Mouse (Mus musculus) 416B (cell line): ENCODE measurements around the gene Slit1.

Experiments used
- DNase-seq: peaks from one replicate; pipeline ENCODE4 v3.0.0; 2011; ENCODE audit warnings: low read depth

The Slit1 gene

DNA sequence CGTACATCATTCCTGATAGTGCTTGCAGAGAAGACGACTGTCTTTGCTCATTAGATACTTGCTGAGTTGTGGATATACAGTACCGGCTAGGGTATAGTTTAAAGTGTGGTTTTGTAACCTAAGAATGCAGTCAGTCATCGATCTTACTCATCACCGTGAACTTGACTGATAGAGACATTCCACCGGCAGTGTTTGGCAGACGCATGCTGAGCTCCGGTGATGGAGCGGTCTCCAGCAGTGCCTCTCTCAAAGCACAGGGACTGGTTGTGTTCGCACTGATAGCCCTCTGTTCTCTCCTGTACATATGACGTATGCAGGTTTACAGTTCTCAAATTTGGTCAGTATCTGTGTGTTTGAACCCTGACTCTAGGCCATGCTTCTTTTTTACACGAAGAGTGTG, 151.7 kb downstream of the Slit1 start:
- DNase-seq: peak; percentile 6

- no peak for DNase-seq
These were observed 153.8 kb downstream of the Slit1 start for GRCm38 (mm10) chr19:41589681-41590080.

- DNase-seq: no peak
These were observed 154.4 kb downstream of the Slit1 start for GRCm38 (mm10) chr19:41589026-41589425.

DNA sequence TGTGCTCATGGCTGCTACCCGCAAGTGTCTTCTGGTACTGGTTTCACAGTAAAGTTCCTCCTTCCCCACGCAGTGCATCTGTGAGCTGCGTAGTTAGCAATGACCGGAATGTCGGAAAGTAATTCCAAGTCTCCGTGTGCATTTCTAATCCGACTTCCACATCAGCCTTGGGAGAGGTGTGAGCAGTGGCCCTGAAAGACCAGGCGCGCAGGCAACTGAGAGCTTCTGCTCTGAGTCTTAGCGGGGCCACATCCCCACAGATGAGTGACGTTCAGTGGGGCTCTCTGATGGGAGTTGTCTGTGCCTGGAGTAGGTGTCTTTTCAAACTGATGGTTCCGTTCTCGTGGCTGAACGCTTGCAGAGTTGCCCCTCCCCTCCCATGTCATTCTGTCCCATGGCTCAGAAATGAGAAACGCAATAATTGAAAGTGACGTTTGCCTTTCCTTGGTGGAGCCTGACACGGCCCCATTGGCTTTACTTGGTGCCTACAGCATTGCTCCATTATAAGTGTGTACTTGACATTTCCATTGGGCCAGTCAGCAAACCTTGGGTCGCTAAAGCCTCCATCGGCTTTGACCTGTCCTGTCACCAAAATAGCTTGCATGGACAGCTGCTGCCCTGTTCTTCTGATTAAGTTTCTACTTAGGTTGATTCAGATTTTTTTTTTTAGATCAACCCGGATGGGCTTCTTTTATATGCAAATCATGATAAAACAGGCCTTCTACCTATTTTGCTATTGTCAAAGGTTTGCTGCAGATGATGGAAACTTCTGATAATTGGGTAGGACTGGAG, 155.8 kb downstream of the Slit1 start:
- no peak for DNase-seq

DNA sequence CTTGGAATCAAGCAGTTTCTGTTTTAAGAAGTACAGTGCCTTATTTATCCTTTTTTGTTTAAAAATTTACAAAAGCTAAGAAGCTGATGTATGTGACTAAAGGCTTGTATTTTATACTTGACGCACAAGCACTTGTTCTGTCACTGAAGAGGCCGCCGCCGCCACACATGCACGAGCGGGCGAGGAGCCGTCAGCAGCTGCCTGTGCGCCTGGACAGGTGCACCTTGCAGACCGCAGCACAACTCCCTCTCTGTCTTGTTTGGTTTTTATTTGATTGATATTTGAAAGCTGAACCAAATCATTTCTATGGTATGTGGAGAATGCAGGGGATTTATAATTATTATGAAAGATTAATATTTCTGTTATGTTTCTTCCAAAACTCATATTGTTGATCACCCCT, 156.7 kb downstream of the Slit1 start:
- DNase-seq: no peak

DNA sequence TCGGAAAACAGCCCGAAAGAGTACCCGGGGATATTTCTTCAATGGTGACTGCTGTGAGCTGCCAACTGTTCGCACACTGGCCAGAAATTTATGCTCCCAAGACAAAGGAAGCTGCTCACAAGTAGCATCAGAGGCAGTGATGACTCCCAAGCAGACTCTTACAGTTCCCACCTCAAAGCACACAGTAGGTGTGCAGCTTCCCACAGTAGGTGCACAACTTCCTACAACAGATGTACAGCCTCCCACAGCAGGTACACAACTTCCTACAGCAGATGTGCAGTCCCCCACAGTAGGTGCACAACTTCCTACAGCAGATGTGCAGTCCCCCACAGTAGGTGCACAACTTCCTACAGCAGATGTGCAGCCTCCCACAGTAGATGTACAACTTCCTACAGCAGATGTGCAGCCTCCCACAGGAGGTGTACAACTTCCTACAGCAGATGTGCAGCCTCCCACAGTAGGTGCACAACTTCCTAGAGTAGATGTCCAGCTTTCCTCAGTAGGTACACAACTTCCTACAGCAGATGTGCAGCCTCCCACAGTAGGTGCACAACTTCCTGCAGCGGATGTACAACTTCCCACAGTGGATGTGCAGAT, 160.4 kb downstream of the Slit1 start:
- DNase-seq: no peak

DNA sequence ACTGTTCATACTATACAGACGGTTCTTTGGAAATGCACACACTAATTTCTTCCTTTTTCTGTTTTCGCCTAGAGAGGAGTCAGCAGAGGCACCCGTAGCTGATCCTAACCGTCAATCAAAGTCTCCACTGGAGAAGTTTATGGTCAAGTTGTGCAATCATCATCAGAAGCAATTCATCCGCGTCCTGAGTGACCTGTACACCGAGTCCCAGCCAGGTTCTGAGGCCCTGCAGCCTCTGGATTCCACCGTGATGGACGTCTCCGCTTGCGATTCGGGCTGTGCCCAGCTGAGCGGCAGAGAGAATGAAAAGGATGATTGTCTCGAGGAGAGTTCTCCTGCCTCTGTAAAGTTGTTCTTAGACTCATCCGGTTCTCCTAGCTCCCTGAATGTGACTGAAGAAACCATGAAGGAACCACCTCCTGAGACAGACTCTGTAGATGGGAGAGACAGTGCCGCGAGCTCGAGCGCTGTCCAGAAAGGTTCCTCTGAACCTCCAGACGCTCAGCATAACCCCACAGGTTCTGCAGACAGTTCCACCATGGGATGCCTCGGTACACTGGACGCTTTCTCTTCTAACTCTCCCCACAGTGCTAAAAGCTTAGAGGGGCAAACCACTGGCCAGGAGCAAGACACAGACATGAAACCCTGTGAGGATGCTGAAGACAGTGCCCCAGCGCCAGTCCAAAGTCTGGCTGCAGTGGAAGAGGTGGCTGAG, 161.6 kb downstream of the Slit1 start, which contains the start of gene Gm340:
Gene Gm340, plus strand, starts transcription at position 665 of the 715 bp plus-strand sequence.
- no peak for DNase-seq

- DNase-seq: peak; percentile 35
These were observed 164.0 kb downstream of the Slit1 start for GRCm38 (mm10) chr19:41579311-41579920.

GRCm38 (mm10) chr19:41577576-41577975, 165.9 kb downstream of the Slit1 start:
- DNase-seq: no peak

DNA sequence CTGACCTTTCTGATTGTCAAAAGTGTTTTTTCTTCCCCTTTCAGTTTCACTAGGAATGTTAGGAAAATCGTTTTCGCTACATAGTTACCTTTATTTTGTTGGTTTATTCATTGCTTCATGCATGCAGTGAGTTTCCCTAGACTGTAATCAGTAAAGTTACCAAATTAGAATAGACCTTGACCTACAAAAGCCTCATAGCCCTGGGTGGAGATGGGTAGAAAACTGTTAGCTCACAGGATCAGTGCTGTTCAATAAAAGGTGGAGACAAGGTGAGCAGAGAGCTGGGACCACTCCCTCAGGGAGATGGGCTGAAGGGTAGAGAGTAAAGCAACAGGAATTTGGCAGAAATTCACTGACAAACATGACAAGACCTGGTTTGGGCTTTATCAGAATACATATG, 169.8 kb downstream of the Slit1 start:
- no peak for DNase-seq

- no peak for DNase-seq
These were observed 174.7 kb downstream of the Slit1 start for GRCm38 (mm10) chr19:41568791-41569190.

- no peak for DNase-seq
These were observed 182.6 kb downstream of the Slit1 start for GRCm38 (mm10) chr19:41560856-41561255.

DNA sequence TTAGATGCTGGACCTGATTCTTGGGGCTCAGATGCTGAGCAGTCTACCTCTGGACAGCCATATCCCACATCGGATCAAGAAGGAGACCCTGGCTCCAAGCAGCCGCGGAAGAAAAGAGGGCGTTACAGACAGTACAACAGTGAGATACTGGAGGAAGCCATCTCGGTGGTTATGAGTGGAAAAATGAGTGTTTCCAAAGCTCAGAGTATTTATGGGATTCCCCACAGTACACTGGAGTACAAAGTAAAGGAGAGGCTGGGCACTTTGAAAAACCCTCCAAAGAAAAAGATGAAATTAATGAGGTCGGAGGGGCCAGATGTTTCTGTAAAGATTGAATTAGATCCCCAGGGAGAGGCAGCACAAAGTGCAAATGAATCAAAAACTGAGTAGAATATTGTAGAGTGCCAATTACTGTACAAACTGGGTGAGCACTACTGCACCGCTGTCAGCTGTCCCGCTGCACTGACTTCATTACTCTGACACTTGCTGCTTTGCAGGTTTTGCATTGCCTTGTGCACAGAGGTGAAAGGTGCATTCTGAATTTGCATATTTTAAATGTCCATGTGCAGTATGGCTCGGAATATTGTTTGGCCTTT, 184.5 kb downstream of the Slit1 start:
- no peak for DNase-seq

DNA sequence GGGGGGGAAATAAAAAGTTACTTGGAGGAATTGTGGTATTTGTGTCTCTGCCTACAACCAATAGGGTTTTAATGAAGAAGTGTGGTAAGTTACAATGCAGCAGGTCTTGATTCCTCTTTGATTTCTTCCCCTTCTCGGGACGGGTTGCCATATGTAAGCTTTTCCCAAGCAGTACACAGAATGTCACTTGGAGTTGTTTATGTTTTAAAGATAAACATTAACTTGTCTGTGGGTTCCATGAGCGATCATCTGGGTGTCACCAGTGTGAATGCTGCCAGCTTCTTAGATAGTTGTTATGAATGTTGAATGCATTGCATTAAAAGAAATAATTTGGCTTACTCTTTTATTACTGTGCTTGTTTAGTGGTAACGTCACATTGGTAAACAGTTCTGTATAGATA, 186.0 kb downstream of the Slit1 start:
- DNase-seq: no peak

DNA sequence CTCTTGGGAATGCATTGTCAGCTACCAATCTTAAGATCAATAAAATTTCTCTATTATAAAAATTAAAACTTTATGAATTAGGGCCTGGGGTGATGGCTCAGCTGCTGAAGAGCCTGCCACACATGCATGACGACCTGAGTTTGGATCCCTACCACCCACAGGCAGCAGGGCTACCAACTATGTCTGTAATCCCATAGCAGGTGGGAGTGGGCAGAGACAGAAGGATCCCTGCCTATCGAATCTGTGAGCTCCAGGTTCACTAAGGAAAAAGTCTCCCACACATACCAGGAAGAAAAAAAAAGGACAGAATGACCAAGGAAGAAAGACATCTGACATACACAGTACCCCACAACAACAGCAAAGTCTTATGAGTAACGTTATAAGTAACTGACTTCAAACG, 186.5 kb downstream of the Slit1 start:
- DNase-seq: no peak
